Mouse (Mus musculus) spleen, embryonic (tissue): ENCODE data around the gene Myef2.

Experiments used
- CTCF ChIA-PET: fragments of 350-600 bp; sonication (Branson Sonifier 250); formaldehyde crosslinking; loops from one replicate; lab custom pipeline; 2022; lab: Charles Lee

Gene Myef2

GRCm38 (mm10) chr2:125067894-125068293 lies 55.6 kb downstream of the Myef2 start, which contains the start of gene Slc24a5:
Slc24a5 (plus strand) TSS chr2:125068124.
- CTCF ChIA-PET = no interaction called here

DNA sequence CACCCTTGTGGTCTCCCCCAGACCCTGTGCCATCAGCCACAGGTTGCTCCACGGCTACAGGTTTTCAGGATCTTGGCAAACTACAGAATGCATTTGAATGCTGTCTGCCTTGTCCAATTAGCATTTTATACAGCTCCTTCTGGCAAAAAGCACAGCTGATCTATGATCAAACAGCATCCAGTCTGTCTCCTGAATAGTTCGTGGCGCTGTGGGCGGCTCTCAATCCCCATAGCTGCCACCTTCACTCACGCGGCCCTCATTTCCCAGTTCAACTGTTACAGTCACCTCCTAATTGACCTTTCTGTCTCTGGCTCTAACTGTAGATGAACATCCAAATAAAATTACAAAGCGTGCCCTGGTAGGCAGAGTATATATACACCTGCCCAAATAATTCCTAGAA lies 56.1 kb downstream of the Myef2 start:
- CTCF ChIA-PET = no interaction called here

DNA sequence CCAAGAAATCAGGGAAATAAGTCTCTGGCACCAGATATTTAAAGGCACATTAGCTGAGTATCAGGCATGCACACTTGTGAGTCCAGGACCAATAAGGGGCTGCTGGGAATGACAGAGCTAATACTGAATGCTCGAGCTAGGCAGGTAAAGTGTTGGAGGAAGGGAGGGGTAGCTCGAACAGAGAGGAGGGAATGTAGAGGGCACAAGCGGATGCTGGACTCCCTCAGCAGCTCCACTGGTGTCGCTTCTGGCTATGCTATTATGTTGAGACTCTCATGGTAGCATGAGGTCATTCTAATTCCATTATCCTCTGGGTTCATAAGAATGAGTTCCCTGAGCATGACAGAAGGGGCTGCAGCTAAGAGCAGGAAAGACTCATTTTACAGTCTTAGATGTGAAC lies 60.5 kb downstream of the Myef2 start:
- CTCF ChIA-PET = no interaction called here

GRCm38 (mm10) chr2:125061451-125061850 lies 62.0 kb downstream of the Myef2 start:
- CTCF ChIA-PET = interaction anchor here (0.6 kb wide), 1 partner anchor 494 kb away, joined by 5 read pairs; no protein-coding TSS in a partner anchor

DNA sequence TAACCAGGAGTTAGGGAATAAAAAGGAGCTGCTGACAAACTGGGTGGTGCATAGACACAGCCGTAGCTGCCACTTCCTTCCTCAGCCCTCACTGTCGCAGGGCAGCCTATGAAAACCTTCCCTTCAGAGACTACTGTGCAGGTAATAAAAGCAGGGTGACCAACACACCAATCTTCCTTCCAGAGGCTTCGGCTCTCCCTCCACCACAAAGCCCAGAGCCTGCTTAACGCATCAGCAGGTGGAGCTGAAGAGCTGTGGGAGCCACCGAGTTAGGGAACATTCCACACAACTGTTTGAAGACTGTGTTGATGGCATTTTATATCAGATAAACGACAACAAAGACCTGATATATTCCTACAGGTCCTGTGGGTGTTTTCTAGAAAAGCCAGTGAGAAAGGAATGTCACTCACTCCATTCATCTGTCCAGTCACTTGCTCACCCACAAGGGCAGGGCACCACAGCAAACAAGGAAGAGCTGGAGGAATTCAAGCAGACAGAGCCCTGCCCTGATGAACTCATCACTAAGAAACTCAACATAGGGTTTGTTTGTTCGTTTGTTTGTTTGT lies 66.1 kb downstream of the Myef2 start:
- CTCF ChIA-PET = no interaction called here

GRCm38 (mm10) chr2:125055316-125055903 lies 68.1 kb downstream of the Myef2 start:
- CTCF ChIA-PET = interaction anchor here (0.6 kb wide), 1 partner anchor 159 kb away, joined by 3 read pairs; no protein-coding TSS in a partner anchor
